Mouse (Mus musculus): ENCODE results near the gene Tas2r120.

DNA sequence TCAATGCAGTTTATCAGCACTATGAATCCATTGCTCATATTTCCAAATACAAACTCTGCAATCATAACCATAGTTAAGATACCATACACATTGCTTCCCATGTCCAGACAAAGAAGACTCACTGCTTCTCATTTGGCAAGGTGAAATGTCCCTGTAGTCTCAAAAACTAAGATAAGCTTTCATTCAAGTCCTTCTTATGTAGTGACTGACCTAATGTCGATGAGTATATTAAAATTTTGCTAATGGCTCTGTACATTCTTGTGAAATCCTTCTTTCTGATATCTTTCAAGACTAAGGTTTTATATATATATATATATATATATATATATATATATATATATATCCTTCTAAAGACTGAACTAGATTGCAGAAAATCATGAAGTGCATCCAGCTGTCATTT is 44.2 kb downstream of the Tas2r120 start, which contains the start of gene Tas2r121:
- TF ChIP-seq CTCF (IDR thresholded peaks at IDR 0.05; ENCODE audit: insufficient read depth, low read length) (no peak), POLR2A (IDR thresholded peaks at IDR 0.05; ENCODE audit: borderline replicate concordance, extremely low read depth, low read depth, low read length) (no peak)

Data from lung, adult 2 months (tissue).